Mouse (Mus musculus) left cerebral cortex, postnatal 25 days (tissue): ENCODE results near the gene Klrb1a. TPM values are rescaled to one million over a fixed set of nuclear protein-coding genes. Genes with fewer than 3 reads are reported as not detected.
A peak's percentile ranks its signal among the peaks of the same experiment; 100 is the strongest.
"Not testable (repeated sequence)": the region's sequence is repeated elsewhere in the genome, so short reads cannot be mapped to it uniquely, and the experiment has no call there.

Experiments
- DNase-seq, 2 experiments: peaks; one replicate each; pipeline ENCODE4 v3.0.0; 2022; ENCODE audit warnings: low spot score in 2 of 2, mixed read lengths in 1 of 2
- intact Hi-C: fragments of 180-260 bp; cut with DNase I; formaldehyde crosslinking; loops from one replicate; pipeline ENCODE4 v1.15.1; 2025
- total RNA-seq, 2 experiments: library from RNA; stranded (reverse); gene quantifications; 2 replicates each; pipeline ENCODE4 v1.2.3; 2021

The Klrb1a gene
- not detected for total RNA-seq

- DNase-seq = not testable (repeated sequence)
- intact Hi-C loops = loop anchor here (10.0 kb wide), 1 partner anchor 149 kb away; no protein-coding TSS in a partner anchor
Observed at GRCm38 (mm10) chr6:128623433-128623832, at the start of gene Klrb1a. Gene Klrb1a, minus strand, starts transcription at chr6:128623533.

GRCm38 (mm10) chr6:128669936-128670335 lies 46.6 kb upstream of the Klrb1a start:
- no peak for DNase-seq
- intact Hi-C loops = no loop called here

GRCm38 (mm10) chr6:128662206-128662605 lies 38.9 kb upstream of the Klrb1a start, which contains the start of gene Clec2h:
Gene Clec2h, plus strand, starts transcription at chr6:128662385.
- peak in 1 of 2 experiments; percentile 19 for DNase-seq
- intact Hi-C loops = no loop called here

- DNase-seq = no peak
- intact Hi-C loops = no loop called here
Observed at GRCm38 (mm10) chr6:128661249-128661648, 37.9 kb upstream of the Klrb1a start.

- intact Hi-C loops = no loop called here
Observed at GRCm38 (mm10) chr6:128652938-128653337, 29.6 kb upstream of the Klrb1a start.

GRCm38 (mm10) chr6:128650827-128651226 lies 27.5 kb upstream of the Klrb1a start:
- intact Hi-C loops, DNase-seq: not testable (repeated sequence)

More at GRCm38 (mm10) chr6:128652938-128653337, 29.6 kb upstream of the Klrb1a start:
- no peak for DNase-seq

- intact Hi-C loops = no loop called here
- no peak for DNase-seq
Observed at GRCm38 (mm10) chr6:128650187-128650586, 26.9 kb upstream of the Klrb1a start.

GRCm38 (mm10) chr6:128649681-128650080 lies 26.3 kb upstream of the Klrb1a start:
- DNase-seq = no peak
- intact Hi-C loops = no loop called here

GRCm38 (mm10) chr6:128645708-128646107 lies 22.4 kb upstream of the Klrb1a start:
- DNase-seq, intact Hi-C loops: not testable (repeated sequence)

GRCm38 (mm10) chr6:128644694-128645093 lies 21.4 kb upstream of the Klrb1a start:
- DNase-seq, intact Hi-C loops: not testable (repeated sequence)

- intact Hi-C loops = no loop called here
- DNase-seq = no peak
Observed at GRCm38 (mm10) chr6:128643999-128644398, 20.7 kb upstream of the Klrb1a start.

GRCm38 (mm10) chr6:128641116-128641716 lies 17.9 kb upstream of the Klrb1a start:
- intact Hi-C loops = no loop called here
- DNase-seq = no peak

GRCm38 (mm10) chr6:128640673-128641072 lies 17.3 kb upstream of the Klrb1a start:
- intact Hi-C loops = no loop called here
- no peak for DNase-seq

GRCm38 (mm10) chr6:128630912-128631905 lies 7.9 kb upstream of the Klrb1a start:
- intact Hi-C loops = loop anchor here (2.0 kb wide), 1 partner anchor 26 kb away; no protein-coding TSS in a partner anchor
- not testable (repeated sequence) for DNase-seq

- intact Hi-C loops = loop anchor here (2.0 to 10.0 kb wide), 2 partner anchors 25 to 155 kb away; no protein-coding TSS in a partner anchor
Observed at GRCm38 (mm10) chr6:128629771-128630739, 6.7 kb upstream of the Klrb1a start.

GRCm38 (mm10) chr6:128625246-128625645 lies 1.9 kb upstream of the Klrb1a start:
- not testable (repeated sequence) for DNase-seq
- intact Hi-C loops = loop anchor here (10.0 kb wide), 1 partner anchor 150 kb away; no protein-coding TSS in a partner anchor

More at GRCm38 (mm10) chr6:128629771-128630739, 6.7 kb upstream of the Klrb1a start:
- peak; percentile 57 to 71 for DNase-seq

- DNase-seq = peak in 1 of 2 experiments; percentile 81
- intact Hi-C loops = loop anchor here (10.0 kb wide), 1 partner anchor 150 kb away; no protein-coding TSS in a partner anchor
Observed at GRCm38 (mm10) chr6:128624425-128624824, 1.1 kb upstream of the Klrb1a start.

- intact Hi-C loops = loop anchor here (10.0 kb wide), 1 partner anchor 148 kb away; no protein-coding TSS in a partner anchor
- DNase-seq = peak in 1 of 2 experiments; percentile 32
Observed at GRCm38 (mm10) chr6:128622733-128623132, 600 bp downstream of the Klrb1a start.

GRCm38 (mm10) chr6:128606350-128606749 lies 17.0 kb downstream of the Klrb1a start:
- DNase-seq = no peak
- intact Hi-C loops = no loop called here
